Mouse (Mus musculus) lung, postnatal 0 days (tissue): ENCODE data around the gene Morc2a.

Experiments
- CTCF ChIP-seq: IDR thresholded peaks from 2 replicates; pipeline ENCODE4 v1.5.1; 2016; ENCODE audit warnings: antibody characterized with exemption, mild to moderate bottlenecking
- EP300 ChIP-seq: IDR thresholded peaks from 2 replicates; pipeline ENCODE4 v1.6.1; 2016; ENCODE audit warnings: antibody characterized with exemption, mild to moderate bottlenecking, control low read depth

- TF ChIP-seq CTCF (no peak), EP300 (no peak)
Observed at GRCm38 (mm10) chr11:3668768-3669167, 19.8 kb downstream of the Morc2a start.
